Mouse (Mus musculus) testis, adult 2 months (tissue): ENCODE results near the gene Loxl1. TPM values are rescaled to one million over a fixed set of nuclear protein-coding genes. Genes with fewer than 3 reads are reported as not detected.

Experiments used
- H3K27ac ChIP-seq: fragments of 200-500 bp; 2 replicates; pipeline ENCODE4 v1.5.1; 2012; ENCODE audit warnings: low read depth, low read length; ENCODE audit not compliant: control insufficient read depth, insufficient read depth
- H3K27me3 ChIP-seq: fragments of 200-500 bp; 2 replicates; pipeline ENCODE4 v1.6.1; 2012; ENCODE audit warnings: mild to moderate bottlenecking, low read length, moderate library complexity; ENCODE audit not compliant: control insufficient read depth, insufficient read depth
- H3K36me3 ChIP-seq: fragments of 200-500 bp; 2 replicates; pipeline ENCODE4 v1.6.1; 2012; ENCODE audit warnings: mild to moderate bottlenecking, low read length; ENCODE audit not compliant: control insufficient read depth, insufficient read depth
- H3K4me1 ChIP-seq: fragments of 200-500 bp; 2 replicates; pipeline ENCODE4 v1.6.1; 2012; ENCODE audit warnings: low read length; ENCODE audit not compliant: control insufficient read depth, insufficient read depth
- H3K4me3 ChIP-seq: fragments of 200-500 bp; 2 replicates; pipeline ENCODE4 v1.5.1; 2012; ENCODE audit warnings: low read depth, mild to moderate bottlenecking, low read length, moderate library complexity, mixed read lengths; ENCODE audit not compliant: control insufficient read depth
- CTCF ChIP-seq: fragments of 200-500 bp; IDR thresholded peaks from 2 replicates; pipeline ENCODE4 v1.5.1; 2012; ENCODE audit warnings: low read depth, mild to moderate bottlenecking, inconsistent platforms, low read length, moderate library complexity; ENCODE audit not compliant: control insufficient read depth, insufficient read depth, insufficient replicate concordance
- POLR2A ChIP-seq: fragments of 200-500 bp; IDR thresholded peaks from 2 replicates; pipeline ENCODE4 v1.6.1; 2012; ENCODE audit warnings: low read depth, mild to moderate bottlenecking, inconsistent platforms, low read length, moderate library complexity; ENCODE audit not compliant: control insufficient read depth
- polyA plus RNA-seq: library from polyadenylated mRNA; depleted of rRNA; stranded (reverse); fragments of >200 nt; gene quantifications from 2 replicates; pipeline ENCODE4 v1.2.3, GENCODE M21; 2012

Loxl1 gene
- polyA plus RNA-seq, 1 experiment, result 21.0 TPM

DNA sequence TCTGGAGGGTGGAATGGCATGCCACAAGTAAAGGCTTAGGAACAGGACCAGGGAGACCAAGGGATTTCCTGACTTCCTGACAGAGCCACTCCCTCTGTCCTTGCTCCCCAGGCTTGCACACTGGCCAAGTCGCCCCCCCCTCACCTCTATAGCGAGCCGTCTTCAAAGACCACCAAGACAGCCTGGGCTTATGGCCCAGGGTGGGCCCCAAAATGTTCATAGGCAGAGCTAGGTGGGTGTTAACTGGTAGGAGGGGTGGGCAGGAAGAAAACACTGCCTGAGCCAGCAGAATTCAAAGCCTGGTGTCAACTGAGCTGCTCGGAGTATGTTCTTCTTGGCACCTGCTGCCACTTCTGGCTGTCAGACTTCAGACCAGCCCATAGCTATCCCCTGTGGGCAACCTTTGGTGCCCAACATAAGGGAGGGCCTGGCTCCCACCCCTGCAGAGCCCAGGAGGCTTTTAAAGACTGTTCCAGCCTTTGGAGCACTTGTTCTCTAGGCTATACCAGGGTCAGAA, 15.0 kb downstream of the Loxl1 start:
- TF ChIP-seq CTCF (no peak), POLR2A (no peak)
- Histone ChIP-seq H3K4me3 (no peak overlapping the region), H3K27me3 (no peaks in the 10 kb centered on the region), H3K4me1 (peaks cover 7% of the 10 kb centered on the region), H3K27ac (no peak overlapping the region), H3K36me3 (no peaks in the 10 kb centered on the region)

- no peak overlapping the region for H3K4me3 ChIP-seq
- H3K4me1 ChIP-seq, result peaks cover 4% of the 10 kb centered on the region
- H3K27ac ChIP-seq, result no peak overlapping the region
- no peaks in the 10 kb centered on the region for H3K27me3 ChIP-seq
- H3K36me3 ChIP-seq, result no peaks in the 10 kb centered on the region
- TF ChIP-seq CTCF, result no peak
- no peak for TF ChIP-seq POLR2A
Observed at GRCm38 (mm10) chr9:58297065-58297464, 15.9 kb downstream of the Loxl1 start.

DNA sequence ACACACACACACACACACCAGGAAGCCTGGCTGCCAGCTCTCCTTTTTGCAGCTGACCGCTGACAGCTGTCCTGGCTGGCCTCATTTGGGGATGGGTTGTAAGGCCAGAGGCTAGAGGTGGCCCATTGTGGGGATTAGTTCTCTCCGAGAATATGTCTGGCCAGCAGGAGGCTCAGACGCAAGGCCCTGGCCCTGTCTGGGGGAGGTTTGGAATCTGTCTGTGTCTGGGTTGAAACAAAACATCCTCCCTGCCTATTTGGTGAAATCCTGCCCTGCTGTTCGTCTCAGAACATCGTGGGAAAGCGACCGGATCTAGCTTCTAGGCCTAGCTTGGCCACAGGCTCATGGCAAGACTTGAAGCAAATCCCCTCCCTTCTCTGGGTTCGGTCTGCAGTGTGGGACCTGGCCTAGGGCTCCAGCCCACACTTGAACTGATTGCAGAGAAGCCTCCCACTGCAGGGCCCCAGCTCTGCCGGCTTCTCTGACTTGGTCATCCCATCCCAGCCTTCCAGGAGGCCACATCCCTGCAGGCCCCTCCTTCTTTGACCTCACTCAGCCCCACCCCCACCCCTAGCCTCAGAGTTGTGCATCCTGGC, 17.1 kb downstream of the Loxl1 start:
- Histone ChIP-seq H3K36me3 (no peaks in the 10 kb centered on the region), H3K4me1 (no peaks in the 10 kb centered on the region), H3K4me3 (no peak overlapping the region), H3K27ac (peak overlapping the region; percentile 25; the same call in 1 of the 2 replicates), H3K27me3 (no peaks in the 10 kb centered on the region)
- no peak for TF ChIP-seq POLR2A
- TF ChIP-seq CTCF, result peak; percentile 20; the same call in 1 of the 2 replicates

- TF ChIP-seq POLR2A (no peak), CTCF (no peak)
- Histone ChIP-seq H3K4me3 (no peak overlapping the region), H3K27ac (no peak overlapping the region), H3K27me3 (no peaks in the 10 kb centered on the region), H3K4me1 (no peaks in the 10 kb centered on the region), H3K36me3 (no peaks in the 10 kb centered on the region)
Observed at GRCm38 (mm10) chr9:58295345-58295744, 17.6 kb downstream of the Loxl1 start.

- Histone ChIP-seq H3K36me3 (no peaks in the 10 kb centered on the region), H3K4me1 (no peaks in the 10 kb centered on the region), H3K4me3 (no peak overlapping the region), H3K27me3 (no peaks in the 10 kb centered on the region), H3K27ac (no peak overlapping the region)
- TF ChIP-seq CTCF, result no peak
Observed at GRCm38 (mm10) chr9:58294527-58294926, 18.5 kb downstream of the Loxl1 start.

GRCm38 (mm10) chr9:58289901-58290300, 23.1 kb downstream of the Loxl1 start:
- no peak for TF ChIP-seq POLR2A
- TF ChIP-seq CTCF, result no peak
- no peaks in the 10 kb centered on the region for H3K27me3 ChIP-seq
- H3K4me1 ChIP-seq, result no peaks in the 10 kb centered on the region
- no peak overlapping the region for H3K27ac ChIP-seq
- H3K36me3 ChIP-seq, result no peaks in the 10 kb centered on the region
- H3K4me3 ChIP-seq, result no peak overlapping the region

DNA sequence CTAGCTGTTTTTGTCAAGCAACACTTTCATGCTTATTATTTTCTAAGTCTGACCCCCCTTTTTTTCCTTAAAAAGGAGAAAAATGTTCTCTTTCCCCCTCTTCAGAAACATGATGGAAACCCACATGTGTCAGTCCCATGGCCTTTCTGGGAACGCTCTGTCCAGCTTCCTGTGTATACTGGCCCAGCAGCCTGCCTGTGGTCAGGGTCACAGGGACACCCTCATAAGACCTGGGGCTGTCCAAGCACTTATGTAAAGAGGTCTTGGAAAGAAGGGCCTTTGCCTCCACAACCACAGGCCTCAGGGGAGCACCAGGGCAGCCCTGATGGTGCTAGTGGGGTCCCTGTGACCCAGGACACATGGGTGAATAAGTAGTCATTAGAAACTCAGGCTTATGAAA, 23.9 kb downstream of the Loxl1 start:
- Histone ChIP-seq H3K4me3 (no peak overlapping the region), H3K36me3 (no peaks in the 10 kb centered on the region), H3K27ac (no peak overlapping the region), H3K27me3 (no peaks in the 10 kb centered on the region), H3K4me1 (no peaks in the 10 kb centered on the region)
- TF ChIP-seq POLR2A (no peak), CTCF (no peak)
